Mouse (Mus musculus): ENCODE measurements around the gene Olfr56. TPM values are rescaled to one million over a fixed set of nuclear protein-coding genes. Genes with fewer than 3 reads are reported as not detected.
"Not testable (repeated sequence)": the region's sequence is repeated elsewhere in the genome, so short reads cannot be mapped to it uniquely, and the experiment has no call there.

The Olfr56 gene
- total RNA-seq (2021) = under 1 TPM in 1 of 2 experiments, not detected in 1; 0.16 TPM
- long read RNA-seq, experiment 1, partial matches to known transcripts = 0 of 2 reads
- long read RNA-seq, experiment 1, other reads (novel, unspliced or antisense) = 2 of 2 reads
- long read RNA-seq, experiment 2 = 0 reads

DNA sequence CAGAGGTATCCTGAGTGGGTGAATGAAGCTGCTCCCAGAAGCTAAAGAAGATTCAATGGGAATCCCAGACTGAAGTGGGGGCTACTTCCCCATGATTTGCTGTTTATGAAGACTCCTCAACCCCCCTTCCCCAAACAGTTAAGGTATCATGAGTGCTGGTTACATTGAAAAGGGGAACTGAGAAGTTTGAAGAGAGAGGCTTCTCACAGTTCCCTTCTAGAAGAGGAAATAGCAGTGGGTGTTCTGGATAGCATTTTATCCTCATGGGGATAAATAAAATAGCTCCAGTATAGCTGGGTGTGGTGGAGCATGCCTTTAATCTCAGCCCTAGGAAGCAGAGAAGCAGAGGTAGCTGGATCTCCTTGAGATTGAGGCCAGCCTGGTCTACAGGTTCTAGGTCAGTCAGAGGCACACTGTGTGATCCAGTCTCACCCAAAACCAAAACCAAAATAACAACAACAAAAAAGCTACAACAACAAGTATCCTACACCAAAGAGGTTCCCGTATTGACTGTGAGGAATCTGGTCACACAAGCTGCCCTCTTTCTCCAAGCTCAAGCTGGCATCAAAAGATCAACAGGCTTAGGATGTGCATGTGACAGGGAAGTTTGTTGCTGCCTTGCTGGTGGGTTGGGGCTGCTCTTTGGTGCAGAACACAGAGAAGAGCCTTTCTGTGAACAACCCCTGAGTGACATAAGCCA is at the start of gene Olfr56:
Gene Olfr56, plus strand, starts transcription at position 650 of the 700 bp plus-strand sequence.
- DNase-seq (ENCODE audit: low spot score in 2 of 2) = not testable (repeated sequence)

DNA sequence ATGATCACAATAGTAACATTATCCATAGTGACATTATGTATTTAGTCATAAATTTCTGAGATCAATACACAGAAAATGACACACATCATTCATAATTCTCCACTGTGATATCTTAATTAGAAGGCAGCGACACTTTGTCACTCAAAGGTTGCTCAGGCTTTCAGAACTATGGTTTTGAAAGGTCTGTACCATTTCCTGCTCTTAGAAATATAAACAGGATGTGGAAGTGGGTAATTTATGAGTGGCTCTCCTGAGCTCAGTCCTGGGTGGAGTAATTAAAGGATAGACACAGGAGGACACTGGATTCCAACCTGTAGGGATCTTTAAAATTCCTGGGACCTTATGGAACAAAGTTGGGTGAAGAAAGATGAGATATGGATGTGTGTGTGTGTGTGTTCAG is 45.3 kb upstream of the Olfr56 start:
- not testable (repeated sequence) for DNase-seq (ENCODE audit: low spot score in 2 of 2)

DNA sequence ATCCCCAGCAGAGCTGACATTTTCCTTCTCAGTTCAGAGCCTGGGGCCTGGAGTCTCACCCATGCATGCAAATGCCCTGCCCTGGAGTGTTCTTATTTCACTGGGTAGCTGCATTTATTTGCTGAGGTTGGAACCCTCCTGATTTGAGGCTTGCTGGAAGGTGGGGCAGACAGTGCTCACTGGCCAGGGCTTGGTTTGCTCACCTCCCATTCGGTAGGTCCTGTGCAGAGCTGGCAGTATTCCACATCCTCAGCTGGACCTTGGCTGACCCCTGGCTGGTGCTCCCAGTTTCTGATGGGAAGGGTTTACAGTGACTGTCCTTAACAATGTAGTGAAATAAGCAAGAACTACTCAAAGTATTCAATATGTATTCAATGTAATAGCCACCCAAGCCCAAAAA is 44.8 kb upstream of the Olfr56 start:
- not testable (repeated sequence) for DNase-seq (ENCODE audit: low spot score in 2 of 2)

DNA sequence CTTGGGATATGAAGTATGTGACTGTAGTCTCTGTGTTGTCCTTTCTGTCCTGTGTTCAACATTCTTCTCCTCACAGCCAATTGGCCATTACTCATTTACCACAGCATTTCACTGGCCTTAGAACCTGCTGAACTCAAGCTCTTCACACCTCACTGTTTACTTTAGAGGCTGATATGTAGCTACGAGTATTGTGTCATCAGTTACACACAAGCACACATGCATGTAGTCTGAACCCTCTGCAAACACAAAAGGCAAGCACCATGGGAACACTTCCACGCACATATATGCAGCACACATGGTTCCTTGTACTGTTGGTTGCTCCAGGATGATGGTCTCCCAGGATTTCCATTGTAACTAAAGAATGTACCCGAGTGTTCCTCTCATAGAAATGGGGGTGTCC is 43.4 kb upstream of the Olfr56 start:
- not testable (repeated sequence) for DNase-seq (ENCODE audit: low spot score in 2 of 2)

DNA sequence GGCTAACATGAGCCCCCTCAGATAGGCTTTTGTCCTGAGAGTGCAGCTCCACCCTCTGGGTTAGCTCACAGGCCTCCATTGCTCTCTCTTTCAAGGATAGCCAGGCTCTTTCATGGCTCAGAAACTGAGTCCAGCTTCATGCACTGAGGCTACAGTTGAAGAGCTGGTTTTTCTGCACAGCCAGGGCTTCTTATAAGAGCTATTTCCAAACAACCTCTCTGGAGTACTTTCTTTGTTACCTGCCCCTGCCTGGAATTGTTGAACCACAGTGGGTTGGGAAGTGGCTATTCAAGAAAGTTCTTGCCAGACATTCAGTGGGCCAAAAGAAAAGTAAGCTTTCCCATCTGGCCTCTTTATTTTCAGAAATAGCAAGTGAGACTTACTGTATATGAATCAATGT is 39.4 kb upstream of the Olfr56 start:
- not testable (repeated sequence) for DNase-seq (ENCODE audit: low spot score in 2 of 2)

DNA sequence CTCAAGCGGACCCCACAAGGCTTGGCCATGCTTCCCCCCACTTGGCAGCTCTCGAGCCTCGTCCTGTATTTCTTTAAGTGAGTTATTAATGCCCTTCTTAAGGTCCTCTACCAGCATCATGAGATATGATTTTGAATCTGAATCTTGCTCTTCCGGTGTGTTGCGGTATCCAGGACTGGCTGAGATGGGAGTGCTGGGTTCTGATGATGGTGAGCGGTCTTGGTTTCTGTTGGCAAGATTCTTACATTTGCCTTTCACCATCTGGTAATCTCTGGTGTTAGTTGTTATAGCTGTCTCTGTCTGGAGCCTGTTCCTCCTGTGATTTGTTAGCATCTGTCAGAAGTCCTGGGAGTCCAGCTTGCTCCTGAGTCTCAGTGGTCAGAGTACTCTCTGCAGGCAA is 32.6 kb upstream of the Olfr56 start, which contains the start of gene Psme2b:
Gene Psme2b, minus strand, starts transcription at position 101 of the 400 bp plus-strand sequence.
- not testable (repeated sequence) for DNase-seq (ENCODE audit: low spot score in 2 of 2)

DNA sequence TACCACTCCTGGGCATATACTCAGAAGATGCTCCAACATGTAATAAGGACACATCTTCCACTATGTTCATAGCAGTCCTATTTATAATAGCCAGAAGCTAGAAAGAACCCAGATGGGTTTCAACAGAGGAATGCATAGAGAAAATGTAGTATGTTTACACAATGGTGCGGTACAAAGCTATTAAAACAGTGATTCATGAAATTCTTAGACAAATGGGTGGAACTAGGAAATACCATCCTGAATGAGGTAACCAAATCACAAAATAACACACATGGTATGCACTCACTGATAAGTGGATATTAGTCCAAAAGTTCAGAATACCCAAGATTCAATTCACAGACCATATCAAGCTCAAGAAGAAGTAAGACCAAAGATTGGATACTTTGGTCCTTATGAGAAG is 4.0 kb upstream of the Olfr56 start:
- DNase-seq (ENCODE audit: low spot score in 2 of 2) = not testable (repeated sequence)

DNA sequence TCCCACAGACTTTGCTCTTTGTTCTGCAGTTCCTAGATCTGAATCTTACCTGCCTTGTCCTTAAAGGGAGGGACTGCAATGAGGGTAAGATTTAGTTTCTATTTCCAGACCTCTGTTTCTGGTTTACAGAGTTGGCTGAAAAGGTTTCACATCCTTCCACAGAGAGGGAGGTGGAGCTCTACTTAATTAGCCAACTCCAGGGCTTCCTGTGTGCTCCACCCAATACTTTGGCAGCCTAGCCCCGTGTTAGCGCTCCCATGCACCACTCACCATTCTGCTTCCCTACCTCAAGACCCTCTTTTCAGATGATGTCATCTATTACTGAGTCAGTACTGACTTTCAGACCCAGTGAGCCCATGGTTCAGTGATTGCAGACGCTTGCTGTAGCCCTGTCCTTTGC is 562 bp downstream of the Olfr56 start, which contains the start of gene 9930111J21Rik1:
Gene 9930111J21Rik1, minus strand, starts transcription at position 148 of the 400 bp plus-strand sequence.
- not testable (repeated sequence) for DNase-seq (ENCODE audit: low spot score in 2 of 2)

DNA sequence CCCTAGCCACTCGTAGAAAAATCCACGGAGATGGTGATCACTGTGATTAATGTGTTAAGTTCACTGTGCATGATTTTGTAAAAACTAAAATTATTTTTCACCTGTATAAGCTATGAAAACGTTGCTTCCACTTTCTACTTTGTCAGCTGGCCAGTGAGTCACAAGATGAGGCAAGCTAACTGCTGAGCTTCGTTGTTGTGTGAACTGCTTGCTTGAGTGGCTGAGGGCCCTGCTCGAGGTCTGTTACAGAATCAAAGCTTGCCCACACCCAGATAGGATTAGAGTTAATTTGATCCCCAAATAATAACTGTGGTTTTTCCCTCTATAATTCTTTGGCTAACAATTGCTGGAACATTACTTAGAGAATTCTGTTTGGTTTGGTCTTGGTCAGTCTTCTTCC is 1.4 kb downstream of the Olfr56 start:
- not testable (repeated sequence) for DNase-seq (ENCODE audit: low spot score in 2 of 2)

DNA sequence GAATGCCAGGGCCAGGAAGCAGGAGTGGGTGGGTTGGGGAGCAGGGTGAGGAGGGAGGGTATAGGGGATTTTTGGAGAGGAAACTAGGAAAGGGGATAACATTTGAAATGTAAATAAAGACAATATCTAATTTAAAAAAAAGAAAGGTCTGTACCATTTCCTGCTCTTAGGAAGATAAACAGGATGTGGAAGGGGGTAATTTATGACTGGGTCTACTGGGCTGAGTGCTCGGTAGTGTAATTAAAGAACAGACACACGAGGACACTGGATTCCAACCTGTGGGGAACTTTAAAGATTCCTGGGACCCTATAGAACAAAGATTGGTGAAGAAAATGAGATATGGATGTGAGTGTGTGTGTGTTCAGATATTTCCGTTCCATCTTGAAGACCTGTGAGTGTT is 4.2 kb downstream of the Olfr56 start:
- not testable (repeated sequence) for DNase-seq (ENCODE audit: low spot score in 2 of 2)

DNA sequence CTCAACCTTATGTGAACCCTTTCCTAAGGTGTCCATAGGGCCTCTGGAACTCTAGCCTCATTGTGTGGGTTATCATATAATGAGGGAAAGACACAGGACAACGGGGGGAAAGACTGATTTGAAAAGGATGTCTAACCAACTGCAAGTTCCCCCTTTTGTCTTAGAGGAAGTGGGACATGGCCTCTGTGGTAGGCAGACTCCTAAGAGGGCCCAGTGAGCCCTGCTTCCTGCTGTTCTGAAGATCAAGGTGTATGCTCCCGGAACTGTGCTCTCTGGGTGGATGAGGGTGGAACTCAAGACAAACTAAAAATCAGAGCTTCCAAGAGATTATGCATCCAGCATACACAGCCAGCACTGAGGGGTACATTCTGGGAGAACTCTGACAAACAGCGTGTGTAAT is 9.5 kb downstream of the Olfr56 start:
- not testable (repeated sequence) for DNase-seq (ENCODE audit: low spot score in 2 of 2)

DNA sequence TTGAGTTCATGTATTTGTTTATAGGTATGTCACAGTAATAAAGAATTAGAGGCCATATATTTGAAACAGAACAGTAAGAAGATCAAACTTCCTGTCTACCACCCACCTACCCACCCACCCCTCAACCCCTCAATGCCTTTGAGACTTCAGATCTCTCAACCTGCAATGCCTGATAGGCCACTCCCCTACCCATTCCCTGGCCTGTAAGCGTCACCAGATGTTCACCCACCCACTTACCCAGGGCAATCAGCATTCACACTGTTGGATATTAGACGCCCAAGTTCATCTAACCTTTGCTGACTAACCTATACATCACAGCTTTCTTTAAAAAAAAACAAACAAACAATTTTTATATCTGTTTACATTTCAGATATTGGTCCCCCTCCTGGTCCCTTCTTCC is 11.3 kb downstream of the Olfr56 start:
- not testable (repeated sequence) for DNase-seq (ENCODE audit: low spot score in 2 of 2)

DNA sequence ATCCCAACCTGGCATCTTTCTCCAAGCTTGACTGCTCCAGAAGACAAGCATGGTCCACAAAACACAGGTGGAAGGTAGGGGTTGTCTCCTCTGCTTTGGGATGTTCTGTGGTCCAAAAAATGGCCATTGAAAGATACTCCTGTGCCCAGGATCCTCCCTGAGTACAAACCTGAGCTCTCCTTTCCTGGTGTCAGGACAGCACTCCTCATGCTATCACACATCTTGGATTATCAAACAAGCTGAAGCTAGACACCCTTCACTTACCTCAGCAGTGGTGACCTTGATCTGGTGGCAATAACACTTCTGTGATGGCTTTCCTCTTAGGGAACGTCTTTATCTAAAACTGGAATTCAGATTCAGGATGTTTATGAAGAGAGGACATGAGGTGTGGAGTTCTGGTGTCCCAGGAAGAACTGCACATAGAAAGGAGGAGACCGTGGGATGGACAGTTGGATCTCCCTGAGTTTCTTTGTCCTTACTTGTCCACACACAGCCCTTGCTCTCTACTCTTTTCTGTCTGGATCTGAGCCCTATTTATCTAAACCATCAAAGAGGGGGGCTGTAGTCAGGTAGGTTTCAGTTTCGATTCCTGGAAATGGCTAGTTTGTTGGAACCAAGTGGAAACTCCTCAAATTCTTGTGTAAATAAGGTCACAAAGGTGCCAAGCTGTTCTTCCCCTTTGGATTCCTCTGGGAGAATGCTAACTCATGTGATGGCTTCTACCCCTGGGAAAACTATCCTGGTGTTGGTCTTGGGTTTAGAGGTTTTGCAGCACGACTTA is 13.2 kb downstream of the Olfr56 start, which contains the start of gene Gm12185:
Gene Gm12185, minus strand, starts transcription at position 487 of the 781 bp plus-strand sequence.
- not testable (repeated sequence) for DNase-seq (ENCODE audit: low spot score in 2 of 2)

DNA sequence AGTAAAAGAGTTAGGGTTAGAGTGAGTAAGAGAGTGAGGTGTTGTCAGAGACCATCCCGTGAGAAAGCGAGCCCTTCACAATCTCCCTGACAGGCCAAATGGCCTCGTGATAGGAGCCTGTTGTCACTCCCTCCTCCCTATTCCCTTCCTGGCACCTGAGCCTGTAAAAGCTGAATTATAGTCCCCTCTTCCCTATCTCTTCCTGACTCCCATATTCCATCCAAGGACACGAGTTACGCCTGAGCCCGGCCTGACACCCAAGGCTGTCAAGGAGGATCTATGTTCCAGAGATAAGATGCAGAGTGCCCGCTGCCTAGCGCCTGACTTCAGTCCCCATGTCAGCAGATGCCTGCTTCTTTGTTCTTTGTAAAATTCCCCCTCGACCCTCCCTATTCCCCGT is 14.6 kb downstream of the Olfr56 start:
- DNase-seq (ENCODE audit: low spot score in 2 of 2) = not testable (repeated sequence)

DNA sequence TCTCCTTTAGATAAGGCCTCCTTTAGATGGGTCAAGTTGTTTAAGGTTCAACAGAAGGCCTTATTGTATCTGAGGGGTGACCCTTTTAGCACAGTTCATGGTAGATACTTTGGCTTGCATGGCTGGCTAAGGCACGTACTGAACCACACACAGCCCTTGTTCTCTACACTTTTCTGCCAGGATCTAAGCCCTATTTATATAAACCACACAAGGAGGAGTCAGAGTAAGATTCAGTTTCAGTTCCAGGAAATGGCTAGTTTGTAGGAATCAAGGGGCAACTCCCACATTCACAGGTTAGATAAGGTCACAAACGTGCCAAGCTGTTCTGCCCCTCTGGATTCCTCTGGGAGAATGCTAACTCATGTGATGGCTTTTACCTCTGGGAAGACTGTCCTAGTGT is 15.3 kb downstream of the Olfr56 start, which contains the start of gene Tgtp1:
Gene Tgtp1, minus strand, starts transcription at position 155 of the 400 bp plus-strand sequence.
- not testable (repeated sequence) for DNase-seq (ENCODE audit: low spot score in 2 of 2)

DNA sequence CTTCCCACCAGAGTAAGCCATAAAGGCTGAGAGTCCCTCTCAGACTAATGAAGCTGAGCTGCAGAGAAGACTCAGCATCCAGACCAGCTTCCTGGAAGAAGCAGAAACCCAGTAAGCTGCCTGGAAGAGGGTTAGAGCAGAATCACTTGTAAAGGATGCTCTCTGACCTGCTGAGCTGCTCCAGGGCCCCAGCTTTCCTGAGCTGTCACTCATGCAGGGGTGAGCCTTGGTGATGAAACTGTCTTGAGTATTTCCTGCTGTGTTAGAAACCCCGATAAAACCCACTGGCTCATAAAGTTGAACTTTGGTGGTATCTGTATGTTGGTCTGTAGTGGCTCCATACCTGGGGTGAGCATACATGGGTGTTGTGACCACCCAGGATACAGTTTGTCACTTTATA is 21.7 kb downstream of the Olfr56 start:
- DNase-seq (ENCODE audit: low spot score in 2 of 2) = not testable (repeated sequence)

DNA sequence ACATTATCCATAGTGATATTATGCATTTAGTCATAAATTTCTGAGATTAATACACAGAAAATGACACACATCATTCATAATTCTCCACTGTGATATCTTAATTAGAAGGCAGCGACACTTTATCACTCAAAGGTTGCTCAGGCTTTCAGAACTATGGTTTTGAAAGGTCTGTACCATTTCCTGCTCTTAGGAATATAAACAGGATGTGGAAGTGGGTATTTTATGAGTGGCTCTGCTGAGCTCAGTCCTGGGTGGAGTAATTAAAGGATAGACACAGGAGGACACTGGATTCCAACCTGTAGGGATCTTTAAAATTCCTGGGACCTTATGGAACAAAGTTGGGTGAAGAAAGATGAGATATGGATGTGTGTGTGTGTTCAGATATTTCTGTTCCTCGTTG is 27.6 kb downstream of the Olfr56 start:
- not testable (repeated sequence) for DNase-seq (ENCODE audit: low spot score in 2 of 2)

DNA sequence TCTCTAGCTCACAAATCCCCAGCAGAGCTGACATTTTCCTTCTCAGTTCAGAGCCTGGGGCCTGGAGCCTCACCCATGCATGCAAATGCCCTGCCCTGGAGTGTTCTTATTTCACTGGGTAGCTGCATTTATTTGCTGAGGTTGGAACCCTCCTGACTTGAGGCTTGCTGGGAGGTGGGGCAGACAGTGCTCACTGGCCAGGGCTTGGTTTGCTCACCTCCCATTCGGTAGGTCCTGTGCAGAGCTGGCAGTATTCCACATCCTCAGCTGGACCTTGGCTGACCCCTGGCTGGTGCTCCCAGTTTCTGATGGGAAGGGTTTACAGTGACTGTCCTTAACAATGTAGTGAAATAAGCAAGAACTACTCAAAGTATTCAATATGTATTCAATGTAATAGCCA is 28.1 kb downstream of the Olfr56 start:
- not testable (repeated sequence) for DNase-seq (ENCODE audit: low spot score in 2 of 2)

DNA sequence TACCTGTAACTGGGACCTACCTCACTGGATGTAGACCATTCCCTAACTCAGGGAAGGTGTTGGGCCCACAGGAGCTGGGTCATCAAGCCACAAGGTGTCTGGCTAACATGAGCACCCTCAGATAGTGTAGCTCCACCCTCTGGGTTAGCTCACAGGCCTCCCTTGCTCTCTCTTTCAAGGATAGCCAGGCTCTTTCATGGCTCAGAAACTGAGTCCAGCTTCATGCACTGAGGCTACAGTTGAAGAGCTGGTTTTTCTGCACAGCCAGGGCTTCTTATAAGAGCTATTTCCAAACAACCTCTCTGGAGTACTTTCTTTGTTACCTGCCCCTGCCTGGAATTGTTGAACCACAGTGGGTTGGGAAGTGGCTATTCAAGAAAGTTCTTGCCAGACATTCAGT is 33.4 kb downstream of the Olfr56 start:
- not testable (repeated sequence) for DNase-seq (ENCODE audit: low spot score in 2 of 2)

DNA sequence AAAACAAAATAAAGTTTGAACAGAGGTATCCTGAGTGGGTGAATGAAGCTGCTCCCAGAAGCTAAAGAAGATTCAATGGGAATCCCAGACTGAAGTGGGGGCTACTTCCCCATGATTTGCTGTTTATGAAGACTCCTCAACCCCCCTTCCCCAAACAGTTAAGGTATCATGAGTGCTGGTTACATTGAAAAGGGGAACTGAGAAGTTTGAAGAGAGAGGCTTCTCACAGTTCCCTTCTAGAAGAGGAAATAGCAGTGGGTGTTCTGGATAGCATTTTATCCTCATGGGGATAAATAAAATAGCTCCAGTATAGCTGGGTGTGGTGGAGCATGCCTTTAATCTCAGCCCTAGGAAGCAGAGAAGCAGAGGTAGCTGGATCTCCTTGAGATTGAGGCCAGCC is 71.4 kb downstream of the Olfr56 start:
- DNase-seq (ENCODE audit: low spot score in 2 of 2) = not testable (repeated sequence)

DNA sequence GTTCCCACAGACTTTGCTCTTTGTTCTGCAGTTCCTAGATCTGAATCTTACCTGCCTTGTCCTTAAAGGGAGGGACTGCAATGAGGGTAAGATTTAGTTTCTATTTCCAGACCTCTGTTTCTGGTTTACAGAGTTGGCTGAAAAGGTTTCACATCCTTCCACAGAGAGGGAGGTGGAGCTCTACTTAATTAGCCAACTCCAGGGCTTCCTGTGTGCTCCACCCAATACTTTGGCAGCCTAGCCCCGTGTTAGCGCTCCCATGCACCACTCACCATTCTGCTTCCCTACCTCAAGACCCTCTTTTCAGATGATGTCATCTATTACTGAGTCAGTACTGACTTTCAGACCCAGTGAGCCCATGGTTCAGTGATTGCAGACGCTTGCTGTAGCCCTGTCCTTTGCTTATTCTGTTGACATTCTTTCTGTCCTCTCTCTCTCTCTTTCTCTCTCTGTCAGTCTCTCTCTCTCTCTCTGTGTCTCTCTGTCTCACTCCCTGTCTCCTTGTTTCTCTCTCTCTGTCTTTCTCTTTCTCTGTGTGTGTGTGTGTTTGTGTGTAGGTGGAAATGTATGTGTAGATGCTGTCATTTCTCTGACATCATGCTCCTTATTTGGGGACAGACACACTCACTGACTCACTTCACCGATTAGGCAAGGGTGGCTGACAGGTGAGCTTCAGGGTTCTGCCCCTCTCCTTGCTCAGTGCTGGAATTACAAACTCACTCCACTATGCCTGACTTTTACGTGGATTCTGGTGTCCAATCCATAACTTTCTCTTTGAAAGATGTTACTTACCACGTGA is 72.6 kb downstream of the Olfr56 start, which contains the start of gene 9930111J21Rik2:
Gene 9930111J21Rik2, minus strand, starts transcription at position 150 of the 799 bp plus-strand sequence.
- DNase-seq (ENCODE audit: low spot score in 2 of 2) = not testable (repeated sequence)

All from adrenal gland, adult 18-20 months (tissue).